Mouse (Mus musculus): ENCODE results near the gene Nmd3.

The Nmd3 gene

GRCm38 (mm10) chr3:69762838-69763368, 41.1 kb downstream of the Nmd3 start:
- in situ Hi-C loops (cut with MboI; ENCODE audit: low sequenced_read_pairs), result no loop called here

- in situ Hi-C loops (cut with MboI; ENCODE audit: low sequenced_read_pairs), result no loop called here
Measured at GRCm38 (mm10) chr3:69763630-69764565, 42.1 kb downstream of the Nmd3 start.

GRCm38 (mm10) chr3:69765206-69765605, 43.4 kb downstream of the Nmd3 start:
- in situ Hi-C loops (cut with MboI; ENCODE audit: low sequenced_read_pairs), result no loop called here

GRCm38 (mm10) chr3:69769150-69769549, 47.4 kb downstream of the Nmd3 start:
- in situ Hi-C loops (cut with MboI; ENCODE audit: low sequenced_read_pairs), result no loop called here

- in situ Hi-C loops (cut with MboI; ENCODE audit: low sequenced_read_pairs), result no loop called here
Measured at GRCm38 (mm10) chr3:69773356-69773755, 51.6 kb downstream of the Nmd3 start.

- in situ Hi-C loops (cut with MboI; ENCODE audit: low sequenced_read_pairs), result no loop called here
Measured at GRCm38 (mm10) chr3:69779246-69779796, 57.5 kb downstream of the Nmd3 start.

GRCm38 (mm10) chr3:69792823-69793417, 71.1 kb downstream of the Nmd3 start:
- in situ Hi-C loops (cut with MboI; ENCODE audit: low sequenced_read_pairs), result no loop called here

GRCm38 (mm10) chr3:69797533-69797932, 75.7 kb downstream of the Nmd3 start:
- in situ Hi-C loops (cut with MboI; ENCODE audit: low sequenced_read_pairs), result no loop called here

GRCm38 (mm10) chr3:69797969-69798368, 76.2 kb downstream of the Nmd3 start:
- in situ Hi-C loops (cut with MboI; ENCODE audit: low sequenced_read_pairs), result no loop called here

GRCm38 (mm10) chr3:69799096-69799495, 77.3 kb downstream of the Nmd3 start:
- in situ Hi-C loops (cut with MboI; ENCODE audit: low sequenced_read_pairs), result no loop called here

GRCm38 (mm10) chr3:69800829-69801384, 79.1 kb downstream of the Nmd3 start:
- in situ Hi-C loops (cut with MboI; ENCODE audit: low sequenced_read_pairs), result no loop called here

- in situ Hi-C loops (cut with MboI; ENCODE audit: low sequenced_read_pairs), result no loop called here
Measured at GRCm38 (mm10) chr3:69803137-69803536, 81.4 kb downstream of the Nmd3 start.
